Mouse (Mus musculus): ENCODE measurements at regions not wholly inside any gene's neighbourhood (a gene's known extent, or its start where the extent isn't known, plus 50 kb on each side); places are given as distances from the start of the nearest gene placed in this dataset.

DNA sequence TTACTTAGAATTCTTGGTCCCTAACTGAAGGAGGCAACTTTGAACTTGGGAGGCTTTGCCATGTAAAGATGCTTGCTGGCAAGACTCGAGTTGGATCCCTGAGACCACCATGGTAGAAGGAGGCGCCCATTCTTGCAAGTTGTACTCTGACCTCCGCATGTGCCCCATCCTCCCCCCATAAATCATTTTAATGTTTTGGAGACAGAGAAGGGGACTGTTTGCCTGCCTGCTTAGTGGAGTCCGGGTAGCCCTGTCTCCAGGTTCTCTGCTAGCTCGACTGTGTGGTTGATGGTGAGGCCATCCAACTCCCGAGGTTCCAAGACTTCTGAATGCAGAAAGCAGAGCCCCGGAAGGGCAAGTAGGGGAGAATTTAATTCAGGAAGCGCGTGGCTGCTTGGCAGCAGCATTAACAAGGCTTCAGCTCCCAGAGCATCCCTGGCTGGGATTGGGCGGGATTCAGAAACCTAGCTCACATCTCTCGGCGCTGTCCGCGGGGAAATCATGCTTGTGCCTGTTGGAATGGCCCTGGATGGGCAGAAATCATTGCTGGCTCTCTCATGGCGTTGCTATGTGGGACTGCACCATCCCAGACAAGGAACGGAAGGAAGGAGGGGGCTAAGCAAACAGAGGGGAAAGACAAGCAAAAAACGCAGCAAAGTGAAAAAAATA, 202.8 kb upstream of the Zfp64 start:
- intact Hi-C loops (cut with DNase I) = no loop called here
- peak; percentile 15 for DNase-seq

DNA sequence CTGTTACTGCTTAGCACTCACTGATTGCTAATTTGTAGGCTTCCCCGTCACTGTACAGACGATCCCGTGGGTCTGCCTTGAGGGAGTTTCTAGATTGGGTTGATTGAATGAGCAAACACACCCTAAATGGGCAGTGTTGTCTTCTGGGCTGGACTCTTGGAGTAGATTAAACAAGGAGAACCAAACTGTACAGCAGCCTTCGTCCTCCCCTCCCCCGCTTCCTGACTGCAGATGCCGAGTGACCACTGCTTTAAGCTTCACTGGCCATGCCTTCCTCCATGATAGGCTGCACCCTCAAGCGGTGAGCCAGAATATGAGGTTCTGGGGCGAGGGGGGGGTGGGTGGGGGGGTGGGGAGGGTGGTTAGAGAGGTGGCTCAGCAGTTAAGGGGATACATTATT, 201.5 kb upstream of the Zfp64 start:
- no peak for DNase-seq
- intact Hi-C loops (cut with DNase I) = no loop called here

DNA sequence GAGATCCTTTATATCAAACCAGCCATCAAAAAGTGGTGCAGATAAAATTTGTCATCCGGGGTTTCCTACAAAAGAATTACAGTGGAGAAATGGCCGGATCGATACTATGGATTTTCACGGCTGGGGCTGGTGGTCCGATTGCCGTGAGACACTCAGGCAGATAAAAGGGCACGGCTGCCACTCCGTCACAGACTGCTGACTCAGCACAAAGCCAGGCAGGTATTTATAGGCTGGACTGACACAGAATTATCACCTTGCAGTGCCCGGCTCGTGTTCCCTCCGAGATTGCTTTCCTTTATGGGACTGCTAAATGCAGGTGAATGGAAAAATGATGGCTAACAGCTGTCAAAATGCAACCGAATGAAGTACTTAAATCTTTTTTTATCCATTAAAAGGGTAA, 199.5 kb upstream of the Zfp64 start:
- intact Hi-C loops (cut with DNase I) = no loop called here
- DNase-seq = no peak

DNA sequence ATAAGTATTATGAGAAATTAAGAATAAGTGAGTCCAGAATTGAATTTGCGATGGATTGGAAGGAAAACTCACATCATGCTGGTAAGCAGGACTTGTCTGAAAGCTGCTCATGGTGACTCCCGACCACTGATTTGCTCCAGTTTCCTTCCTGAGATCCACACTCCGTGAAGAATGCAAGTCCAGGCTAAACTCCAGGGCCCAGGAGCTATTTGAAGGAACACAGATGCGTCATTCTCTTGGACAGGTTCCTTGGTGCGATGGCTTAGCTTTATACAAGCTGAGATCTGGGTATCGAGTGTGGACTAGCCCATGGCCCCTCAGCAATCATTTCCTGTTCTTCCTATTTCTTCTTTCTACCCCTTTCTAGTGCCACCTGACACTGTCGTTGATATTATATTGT, 192.3 kb upstream of the Zfp64 start:
- DNase-seq = no peak
- intact Hi-C loops (cut with DNase I) = no loop called here

DNA sequence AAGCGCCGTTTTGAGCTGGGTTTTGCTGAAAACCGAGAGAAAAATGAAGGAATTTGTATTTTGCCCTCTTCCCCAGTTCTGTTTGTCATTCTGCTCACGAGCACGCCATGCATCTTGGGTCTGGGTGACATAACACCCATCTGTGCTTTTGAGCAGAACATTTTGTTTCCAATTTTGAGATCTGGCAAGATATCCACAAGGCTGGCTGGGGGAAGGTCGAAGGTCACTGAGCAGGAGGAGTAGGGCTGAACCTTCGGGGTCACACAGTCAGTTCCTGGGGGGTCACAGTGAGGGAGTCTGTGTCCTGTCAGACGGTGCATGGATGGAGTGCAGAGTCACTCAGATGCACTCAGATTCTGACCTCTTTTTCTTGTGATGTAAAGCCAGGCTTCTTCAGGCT, 186.8 kb upstream of the Zfp64 start:
- intact Hi-C loops (cut with DNase I) = no loop called here
- DNase-seq = no peak

DNA sequence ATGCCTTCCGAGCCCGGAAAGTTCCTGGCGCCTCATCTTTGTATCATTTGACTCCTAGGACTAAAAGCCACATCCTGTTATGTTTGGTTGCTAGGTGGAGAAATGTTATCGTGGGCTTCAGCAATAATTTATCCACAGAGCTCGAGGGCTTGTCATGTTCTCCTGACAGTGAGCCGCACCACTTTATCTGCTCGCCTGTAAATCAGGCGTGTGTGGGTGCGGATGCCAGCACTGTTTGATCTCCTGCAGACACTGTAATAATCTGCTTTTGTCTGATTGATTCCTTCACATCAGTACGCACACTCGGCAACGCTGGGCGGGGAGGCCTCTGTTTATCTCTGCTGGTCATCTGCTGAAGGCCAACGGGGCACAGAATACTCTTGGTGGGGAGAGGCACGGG, 178.5 kb upstream of the Zfp64 start:
- intact Hi-C loops (cut with DNase I) = no loop called here

DNA sequence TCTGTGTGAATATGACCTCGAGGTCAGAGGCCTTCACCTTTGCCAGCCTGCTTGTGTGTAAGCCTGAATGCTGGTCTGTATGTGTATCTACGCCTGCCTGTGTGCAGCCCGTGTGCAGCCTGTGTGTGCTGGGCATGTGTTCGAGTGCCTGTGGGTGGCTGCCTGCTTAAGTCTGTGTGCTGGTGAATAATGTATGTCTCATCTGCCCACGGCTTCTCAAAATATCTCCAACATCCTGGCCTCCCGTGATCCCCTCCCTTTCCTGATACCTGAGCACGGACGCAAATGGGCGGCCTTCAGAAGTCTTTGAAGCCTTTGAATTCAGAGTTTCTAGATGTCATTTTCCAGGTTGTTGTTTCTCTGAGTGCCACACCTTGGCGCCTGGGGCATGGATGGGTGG, 170.1 kb upstream of the Zfp64 start:
- intact Hi-C loops (cut with DNase I) = no loop called here
- DNase-seq = no peak

More for the DNA sequence above, 178.5 kb upstream of the Zfp64 start:
- DNase-seq = no peak

DNA sequence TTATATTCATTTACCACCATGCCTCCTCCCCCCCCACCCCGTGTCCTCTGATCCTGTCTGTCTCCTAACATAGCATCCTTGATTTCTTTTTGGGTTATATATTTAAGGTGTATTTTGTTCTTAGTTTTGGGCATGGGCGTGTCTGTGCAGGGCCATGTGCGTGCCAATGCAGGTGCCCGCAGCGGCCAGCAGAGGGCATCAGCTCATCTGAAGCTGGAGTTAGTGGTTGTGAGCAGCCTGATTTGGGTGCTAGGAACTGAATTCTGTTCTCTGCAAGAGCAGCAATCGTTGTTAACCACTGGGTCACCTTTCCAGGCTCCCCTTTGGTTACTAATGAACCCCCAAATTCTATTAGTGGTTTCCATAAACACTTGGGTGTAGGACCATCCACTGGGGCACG, 167.5 kb upstream of the Zfp64 start:
- intact Hi-C loops (cut with DNase I) = no loop called here
- DNase-seq = no peak

DNA sequence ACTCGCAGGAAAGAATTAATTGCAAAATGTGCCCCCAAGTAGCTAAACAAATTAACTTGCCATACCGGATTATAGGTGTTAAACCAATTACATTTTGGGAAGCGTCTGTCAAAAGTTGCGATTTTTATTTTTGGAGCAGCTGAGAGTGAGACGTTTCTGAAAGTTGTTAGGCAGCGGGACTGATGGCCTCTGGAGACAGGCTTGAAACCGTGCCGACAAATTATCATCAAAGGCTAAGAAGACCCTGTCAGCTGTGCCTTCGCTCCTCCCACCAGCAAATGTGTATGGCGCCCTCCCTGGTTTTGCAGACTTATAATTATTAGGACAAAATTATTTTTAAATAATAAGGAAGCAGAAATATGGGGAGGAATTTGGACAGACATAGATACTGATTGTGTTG, 161.5 kb upstream of the Zfp64 start:
- intact Hi-C loops (cut with DNase I) = no loop called here
- peak; percentile 36 for DNase-seq

DNA sequence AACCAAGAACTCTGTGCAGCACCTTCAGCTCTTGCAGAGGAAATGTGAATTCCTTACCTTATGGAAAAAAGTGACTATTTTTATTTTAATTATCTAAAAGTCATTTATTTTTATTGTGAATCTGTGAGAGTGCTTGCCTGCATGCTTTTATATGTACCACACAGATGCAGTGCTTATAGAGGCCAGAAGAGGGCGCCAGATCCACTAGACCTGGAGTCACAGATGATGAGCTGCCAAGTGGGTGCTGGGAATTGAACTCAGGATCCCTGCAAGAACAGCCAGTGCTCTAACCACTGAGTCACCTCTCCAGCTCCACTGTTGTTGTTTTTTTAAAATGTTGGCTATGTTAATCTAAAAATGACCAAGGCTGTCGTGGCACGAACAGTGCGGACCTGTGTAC, 153.7 kb upstream of the Zfp64 start:
- intact Hi-C loops (cut with DNase I) = no loop called here
- peak; percentile 19 for DNase-seq

DNA sequence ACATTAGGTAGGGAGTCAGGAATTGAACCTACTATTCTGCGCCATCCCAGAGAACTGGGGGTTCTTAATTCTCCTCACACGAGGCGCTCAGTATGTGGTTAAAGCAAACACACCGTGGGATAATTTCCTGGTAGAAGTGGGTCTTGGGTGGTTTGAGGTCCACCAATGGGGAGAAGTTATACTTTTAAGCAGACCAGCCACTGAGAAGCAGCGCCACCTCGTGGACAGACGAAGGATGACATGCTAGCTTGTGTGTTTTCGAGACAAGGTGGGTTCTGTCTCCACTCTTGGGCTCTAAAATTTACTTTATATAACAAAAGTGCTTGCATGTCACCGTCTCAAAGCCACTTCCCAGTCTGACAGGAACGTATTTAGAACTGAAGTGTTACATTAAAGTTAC, 152.7 kb upstream of the Zfp64 start:
- DNase-seq = peak; percentile 33
- intact Hi-C loops (cut with DNase I) = no loop called here

DNA sequence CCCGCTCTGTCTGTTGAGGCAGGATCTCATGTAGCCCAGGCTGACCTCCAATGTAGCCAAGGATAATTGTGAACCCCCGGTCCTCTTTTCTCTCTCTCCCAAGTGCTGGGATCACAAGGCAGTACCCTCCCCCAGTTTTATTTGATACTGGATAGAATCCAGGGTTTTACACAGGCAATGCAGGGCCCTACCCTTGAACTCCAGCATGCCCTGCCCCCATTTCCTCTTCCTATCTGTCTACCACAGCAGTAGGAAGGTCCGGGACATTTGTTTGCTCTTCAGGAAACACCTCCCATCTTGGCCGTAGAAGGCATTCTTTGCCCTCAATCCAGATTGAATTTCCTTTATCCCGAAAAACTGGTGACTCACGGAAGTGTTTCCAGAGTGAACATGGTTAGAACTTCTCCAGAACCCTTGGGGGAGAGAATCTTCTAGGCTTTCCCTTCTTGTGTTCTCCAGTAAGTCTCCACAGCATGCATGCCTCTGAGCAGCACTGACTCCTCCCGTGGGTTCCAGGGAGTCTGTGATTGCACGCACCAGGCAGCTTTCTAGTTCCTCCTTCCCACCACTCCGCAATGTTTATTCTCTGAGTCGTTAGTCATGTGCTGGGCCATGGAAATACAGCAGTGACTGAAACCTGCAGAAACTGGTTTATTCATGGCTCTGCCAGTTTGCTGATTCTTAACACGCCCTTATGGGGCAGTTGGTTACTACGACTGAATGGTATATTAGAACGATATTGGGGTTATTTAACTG, 146.3 kb upstream of the Zfp64 start:
- DNase-seq = no peak
- intact Hi-C loops (cut with DNase I) = no loop called here

DNA sequence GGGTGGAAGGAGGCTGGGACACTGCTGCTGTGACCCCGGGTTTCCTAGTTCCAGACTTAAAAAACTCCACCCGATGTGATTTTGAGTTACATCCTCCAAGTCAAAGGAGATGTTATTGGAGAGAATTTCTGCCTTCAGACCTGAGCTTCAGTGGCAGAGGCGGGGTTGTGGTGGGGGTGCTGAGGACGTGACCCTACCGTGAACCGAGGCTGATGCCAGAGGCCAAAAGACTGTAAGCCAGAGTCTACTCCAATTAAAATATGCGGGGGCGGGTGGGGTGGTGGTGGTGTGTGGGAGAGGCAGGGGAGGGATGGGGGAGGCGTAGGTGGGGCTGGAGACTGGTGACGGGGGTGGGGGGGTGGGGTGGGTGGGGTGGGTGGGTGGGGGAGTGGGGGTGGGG, 145.1 kb upstream of the Zfp64 start:
- intact Hi-C loops (cut with DNase I) = no loop called here
- no peak for DNase-seq

DNA sequence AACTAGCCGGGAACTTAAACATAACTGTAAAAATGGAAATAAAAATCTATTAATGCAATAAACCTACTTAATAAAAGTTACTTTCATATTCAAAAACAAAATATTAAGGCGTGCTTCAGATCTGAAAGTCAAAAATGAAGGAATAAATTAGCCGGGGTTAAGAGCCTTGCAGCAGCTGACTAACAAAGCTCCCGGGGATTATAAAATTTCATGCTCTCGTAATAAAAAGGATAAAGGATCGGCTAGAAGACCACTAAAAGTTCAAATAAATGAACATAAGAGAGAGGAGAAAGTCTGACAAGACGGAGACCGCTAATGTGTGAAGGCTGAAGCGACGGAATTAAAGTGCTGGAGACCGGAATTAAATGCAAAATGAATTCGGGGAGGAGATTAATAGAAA, 144.3 kb upstream of the Zfp64 start:
- intact Hi-C loops (cut with DNase I) = no loop called here

DNA sequence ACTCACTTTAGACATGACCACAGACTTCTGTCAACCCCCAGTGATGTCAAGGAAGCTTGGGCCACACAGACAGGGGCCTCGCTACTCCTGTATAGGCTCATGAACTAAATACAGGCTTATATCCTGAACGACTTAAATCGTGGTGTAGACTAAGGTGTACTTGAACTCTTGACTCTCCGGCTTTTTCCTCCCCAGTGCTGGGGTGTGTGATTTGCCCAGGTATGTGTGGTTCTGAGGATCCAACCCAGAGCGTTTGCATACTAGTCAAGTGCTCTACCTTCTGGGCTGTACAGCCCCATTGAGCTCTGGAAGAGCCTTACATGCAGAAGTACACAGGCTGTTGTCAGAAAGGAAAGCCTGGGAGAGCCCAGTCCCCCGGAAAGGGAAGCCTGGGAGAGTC, 143.2 kb upstream of the Zfp64 start:
- no peak for DNase-seq
- intact Hi-C loops (cut with DNase I) = no loop called here

More for the DNA sequence above, 144.3 kb upstream of the Zfp64 start:
- DNase-seq = no peak

DNA sequence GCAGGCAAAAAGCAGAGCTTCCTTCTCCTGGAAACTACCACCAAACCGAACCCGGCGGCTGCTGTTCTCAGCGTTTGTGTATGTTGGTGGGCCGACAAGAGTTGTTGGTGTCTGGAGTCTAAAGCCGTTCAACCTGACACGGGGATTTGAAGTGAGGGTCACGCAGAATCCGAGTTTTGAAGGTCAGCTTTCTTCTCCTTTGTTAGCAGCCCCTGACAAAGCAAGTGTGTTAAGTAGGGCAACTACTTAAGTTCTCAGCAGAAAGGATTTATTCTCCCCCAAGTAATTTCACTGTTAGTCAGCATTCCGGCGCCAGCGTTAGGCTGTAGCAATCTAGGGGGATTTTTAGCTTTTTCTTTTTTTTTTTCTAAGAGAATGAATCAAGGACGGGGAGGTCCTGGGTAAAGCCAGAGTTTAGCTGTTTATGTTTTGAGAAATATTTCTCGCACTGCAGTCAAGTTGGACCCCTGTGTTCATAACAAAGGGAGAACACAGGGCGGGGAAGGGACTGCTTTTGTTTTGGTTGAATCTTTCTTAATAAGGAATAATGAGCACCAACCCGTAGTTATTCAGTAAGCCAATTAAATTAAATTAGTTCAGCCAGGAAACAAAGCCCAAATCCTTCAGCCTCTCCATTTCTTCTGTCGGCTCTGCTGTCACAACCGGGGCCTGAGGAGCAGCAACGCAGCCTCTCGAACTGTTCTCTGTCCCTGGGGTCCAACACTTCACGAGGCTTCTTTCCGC, 138.8 kb upstream of the Zfp64 start:
- intact Hi-C loops (cut with DNase I) = no loop called here
- DNase-seq = no peak

DNA sequence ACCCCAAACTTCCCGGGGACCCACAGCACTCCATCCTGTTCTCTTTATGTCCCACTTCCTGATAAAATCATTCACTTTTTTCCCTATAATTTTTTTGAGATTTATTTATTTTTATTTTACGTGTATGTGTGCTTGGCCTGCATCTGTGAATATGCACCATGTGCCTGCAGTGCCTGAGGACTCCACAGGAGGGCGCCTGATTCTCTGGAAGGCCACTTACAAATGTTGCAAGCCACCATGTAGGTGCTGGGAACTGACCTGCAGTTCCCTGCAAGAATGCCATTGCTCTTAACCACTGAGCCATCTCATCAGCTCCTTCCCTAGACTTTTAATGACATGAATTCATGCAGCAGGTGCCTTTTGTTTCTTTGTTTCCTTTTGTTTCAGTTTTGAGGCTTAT, 134.9 kb upstream of the Zfp64 start:
- intact Hi-C loops (cut with DNase I) = no loop called here
- DNase-seq = no peak

DNA sequence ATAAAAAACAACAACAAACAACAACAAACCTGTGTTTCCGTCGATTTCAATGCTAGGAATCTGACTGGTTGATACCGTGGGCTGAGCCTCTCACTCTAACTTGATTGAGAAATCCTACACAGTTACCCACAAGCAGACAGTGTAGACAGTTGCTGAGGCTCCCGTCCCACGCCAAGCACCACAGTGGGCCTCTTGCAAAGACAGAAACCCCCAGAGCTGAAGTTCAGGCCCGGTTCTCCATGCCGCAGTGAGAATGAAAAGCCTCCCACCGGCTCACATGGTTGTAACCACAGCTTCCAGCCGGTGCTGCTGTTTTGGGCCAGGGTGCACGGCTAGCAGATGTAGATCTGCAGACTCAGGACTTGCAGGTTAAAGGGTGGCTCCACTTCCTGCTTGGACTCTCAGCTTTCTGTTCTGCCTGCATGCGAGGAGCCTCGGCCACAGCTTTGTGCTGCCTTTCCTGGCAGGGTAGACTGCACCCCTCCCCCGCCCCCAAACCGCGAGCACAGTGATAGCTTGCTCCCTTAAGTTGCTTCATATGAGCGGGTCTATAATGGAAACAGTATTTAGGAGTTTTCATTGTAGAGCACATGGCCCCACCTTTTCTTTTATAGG, 133.6 kb upstream of the Zfp64 start:
- intact Hi-C loops (cut with DNase I) = no loop called here
- DNase-seq = no peak

DNA sequence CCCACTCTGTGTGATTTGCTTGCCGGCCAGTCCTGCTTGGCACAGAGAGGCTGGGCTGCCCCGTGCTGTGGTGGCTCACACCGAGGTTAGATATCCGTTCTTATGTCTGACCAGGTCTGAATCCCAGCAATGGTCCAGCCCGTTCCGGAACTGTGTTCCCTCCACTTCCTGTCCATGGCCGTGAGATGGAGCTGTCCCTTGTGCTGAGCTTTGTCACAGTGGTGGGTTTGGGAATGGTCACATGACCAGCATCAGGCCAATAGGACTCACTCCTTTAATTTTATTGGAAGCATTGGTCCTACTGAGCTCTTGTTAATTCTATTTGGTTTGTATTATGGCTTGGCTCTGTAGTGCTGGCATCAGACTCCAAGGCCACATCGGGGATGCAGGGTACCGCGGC, 132.9 kb upstream of the Zfp64 start:
- DNase-seq = no peak
- intact Hi-C loops (cut with DNase I) = no loop called here

DNA sequence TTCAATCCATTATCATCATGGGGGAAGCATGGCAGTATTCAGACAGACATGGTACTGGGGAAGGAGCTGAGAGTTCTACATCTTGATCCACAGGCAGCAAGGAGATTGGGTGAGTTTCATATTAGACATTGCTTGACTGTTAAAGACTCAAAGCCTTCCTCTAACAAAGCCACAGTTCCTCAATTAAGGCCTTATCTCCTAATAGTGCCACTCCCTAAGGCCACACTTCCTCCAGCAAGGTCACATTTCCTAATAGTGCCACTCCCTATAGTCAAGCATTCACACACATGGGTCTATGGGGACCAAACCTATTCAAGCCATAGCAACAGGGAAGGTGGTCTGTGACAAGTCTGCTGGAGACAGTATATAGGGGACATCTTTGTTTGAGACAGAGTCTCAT, 115.9 kb upstream of the Zfp64 start:
- intact Hi-C loops (cut with DNase I) = loop anchor here (10.0 kb wide), 1 partner anchor 164 kb away; no protein-coding TSS in a partner anchor
- DNase-seq = no peak

DNA sequence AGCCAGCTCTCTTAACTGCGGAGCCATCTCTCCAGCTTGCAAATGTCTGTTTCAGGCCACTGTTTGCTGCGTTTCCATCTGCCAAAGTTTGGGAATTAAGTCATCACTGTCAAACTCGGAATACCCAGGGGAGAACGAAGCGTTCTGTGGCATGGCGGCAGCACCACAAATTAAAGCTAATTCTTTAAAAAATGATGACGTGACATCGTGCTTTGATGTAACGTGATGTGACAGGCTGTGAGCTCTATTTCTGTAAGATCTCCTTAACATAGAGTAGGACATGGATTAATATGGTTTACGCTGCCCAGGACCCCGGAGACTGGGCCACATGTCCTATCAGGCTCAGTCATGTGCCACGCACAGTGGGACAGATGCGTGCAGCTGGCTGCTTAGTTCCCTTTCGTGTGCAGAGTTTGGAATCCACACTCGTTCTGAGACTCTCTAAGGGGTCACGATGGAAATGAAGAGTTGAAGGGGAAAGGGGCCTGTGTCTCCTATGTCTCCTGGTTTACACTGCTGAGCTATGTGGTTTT, 109.8 kb upstream of the Zfp64 start:
- intact Hi-C loops (cut with DNase I) = loop anchor here (10.0 kb wide), 1 partner anchor 550 kb away; no protein-coding TSS in a partner anchor
- DNase-seq = no peak
